Mouse (Mus musculus) A20 (cell line): ENCODE measurements around the gene Tent4b.
"Not testable (repeated sequence)": the region's sequence is repeated elsewhere in the genome, so short reads cannot be mapped to it uniquely, and the experiment has no call there.

ENCODE experiments used
- DNase-seq: peaks from one replicate; pipeline ENCODE4 v3.0.0-alpha.2; 2011; ENCODE audit warnings: low read depth, low spot score

The Tent4b gene

DNA sequence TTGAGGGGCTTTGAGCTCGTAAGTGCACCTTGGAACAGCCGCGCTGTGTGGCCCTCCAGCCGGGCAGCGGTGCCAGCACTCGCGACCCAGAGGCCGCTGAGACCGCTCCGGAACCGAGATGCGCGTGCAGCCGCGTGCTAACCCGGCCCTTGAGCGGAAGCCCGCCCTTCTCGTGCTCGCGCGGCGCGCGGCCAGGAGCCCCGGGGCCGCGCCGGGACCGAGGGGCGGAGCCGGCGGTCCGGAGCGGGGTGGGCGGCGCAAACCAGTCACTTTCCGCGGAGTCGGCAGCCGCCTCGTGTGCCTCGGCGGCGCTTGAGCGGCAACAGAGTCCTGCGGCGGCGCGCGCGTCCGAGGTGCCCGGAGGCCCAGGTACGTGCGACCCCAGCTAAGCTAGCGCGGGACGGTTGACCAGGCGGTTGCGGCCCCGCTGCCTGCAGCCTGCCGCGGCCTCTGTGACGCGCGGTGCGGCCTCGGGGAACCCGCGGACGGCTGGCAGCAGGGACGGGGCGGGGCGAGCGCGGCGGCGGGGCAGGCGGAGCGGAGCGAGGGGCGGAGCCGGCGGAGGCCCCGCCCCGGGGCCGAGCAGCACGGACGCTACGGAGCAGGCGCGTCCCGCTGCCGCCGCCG, at the start of gene Tent4b:
Tent4b (plus strand) TSS at position 269 of the 627 bp plus-strand sequence.
- peak; percentile 96 for DNase-seq

DNA sequence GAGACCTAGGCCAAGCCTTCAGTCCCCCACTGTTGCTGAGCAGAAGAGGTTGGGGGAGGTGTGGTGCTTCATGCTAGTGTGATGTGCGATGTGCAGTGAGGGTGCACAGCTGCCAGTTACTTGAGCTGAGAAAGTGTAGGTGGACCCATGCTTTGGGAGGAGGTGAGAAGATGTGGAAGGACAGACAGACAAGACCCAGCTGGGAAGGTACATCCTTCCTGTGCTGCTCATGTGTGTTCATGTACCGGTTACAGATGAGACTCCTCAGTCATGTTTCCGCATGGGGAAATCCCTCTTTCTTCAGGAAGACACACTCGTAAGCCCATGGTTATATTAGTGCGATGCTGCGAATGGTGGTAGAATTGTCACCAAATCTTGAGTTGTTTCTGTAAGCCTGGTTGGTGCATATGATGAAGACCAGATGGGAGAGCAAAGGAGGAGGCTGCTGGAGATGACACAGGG, 48.1 kb upstream of the Tent4b start:
- DNase-seq: no peak

DNA sequence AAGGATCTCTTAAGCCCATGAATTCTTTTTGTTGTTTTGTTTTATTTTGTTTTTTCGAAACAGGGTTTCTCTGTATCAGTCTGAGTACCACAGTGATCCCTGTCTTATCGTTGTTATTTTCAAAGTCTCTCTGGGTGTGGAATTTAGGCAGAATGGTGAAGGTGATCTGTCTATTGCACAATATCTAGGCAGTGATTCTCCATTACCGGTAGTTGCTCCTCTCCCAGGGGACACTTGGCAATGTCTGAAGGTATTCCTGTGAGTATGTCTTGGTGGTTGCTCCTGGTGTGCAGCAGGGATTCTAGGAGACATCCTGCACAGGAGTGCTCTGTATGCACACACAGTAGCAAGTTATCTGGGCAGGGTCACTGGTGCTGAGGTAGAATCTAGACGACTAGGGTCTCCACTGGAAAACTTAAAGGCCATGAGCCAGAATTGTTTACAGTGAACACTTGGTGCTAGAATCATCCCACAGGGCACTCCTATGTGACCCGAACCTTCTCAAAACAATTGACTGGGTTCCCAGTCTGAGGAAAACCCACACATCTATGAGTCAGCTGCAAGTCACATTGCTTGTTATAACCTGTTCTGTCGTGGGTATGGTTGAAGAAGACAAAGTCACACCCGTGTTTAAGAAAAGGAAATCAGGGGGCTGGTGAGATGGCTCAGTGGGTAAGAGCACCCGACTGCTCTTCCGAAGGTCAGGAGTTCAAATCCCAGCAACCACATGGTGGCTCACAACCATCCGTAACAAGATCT, 38.6 kb upstream of the Tent4b start:
- no peak for DNase-seq

DNA sequence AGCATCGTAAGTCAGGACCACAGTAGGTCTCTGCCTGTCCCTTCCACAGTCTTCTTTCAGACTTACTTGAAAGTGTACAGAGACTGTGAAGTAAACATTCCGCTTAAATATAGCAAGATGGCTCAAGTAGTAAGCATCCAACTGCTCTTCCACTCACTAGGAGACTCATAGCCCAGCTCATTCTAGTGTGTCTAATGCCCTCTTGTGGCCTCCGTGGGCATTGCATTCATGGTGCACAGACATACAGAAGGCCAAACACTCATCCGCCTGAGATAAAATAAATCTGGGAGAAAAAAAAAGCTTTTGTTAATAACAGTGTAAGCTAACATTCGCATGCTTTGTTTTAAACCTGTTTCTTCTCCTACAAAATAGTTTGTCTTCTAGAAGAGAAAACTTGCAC, 37.6 kb upstream of the Tent4b start:
- DNase-seq: peak; percentile 64

GRCm38 (mm10) chr8:88175264-88175663, 23.7 kb upstream of the Tent4b start:
- DNase-seq: no peak

DNA sequence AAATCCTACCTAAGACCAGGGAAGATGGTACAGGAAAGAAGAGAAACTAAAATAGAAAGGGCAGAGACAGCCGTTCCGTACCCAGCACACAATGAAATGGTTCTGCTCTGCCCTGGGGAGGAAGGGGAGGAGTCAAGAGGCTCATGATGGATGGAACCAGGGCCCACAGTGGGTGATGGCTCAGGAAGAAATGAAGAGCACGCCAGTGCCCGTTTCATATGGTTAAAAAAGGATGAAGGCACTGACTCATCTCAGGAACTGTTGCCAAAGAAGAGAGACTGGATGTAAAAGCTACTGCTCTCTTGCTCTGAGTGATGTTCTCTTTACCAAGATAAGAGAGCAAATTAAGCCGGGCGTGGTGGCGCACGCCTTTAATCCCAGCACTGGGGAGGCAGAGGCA, 21.7 kb upstream of the Tent4b start:
- no peak for DNase-seq

GRCm38 (mm10) chr8:88183121-88183520, 15.9 kb upstream of the Tent4b start:
- peak; percentile 69 for DNase-seq

DNA sequence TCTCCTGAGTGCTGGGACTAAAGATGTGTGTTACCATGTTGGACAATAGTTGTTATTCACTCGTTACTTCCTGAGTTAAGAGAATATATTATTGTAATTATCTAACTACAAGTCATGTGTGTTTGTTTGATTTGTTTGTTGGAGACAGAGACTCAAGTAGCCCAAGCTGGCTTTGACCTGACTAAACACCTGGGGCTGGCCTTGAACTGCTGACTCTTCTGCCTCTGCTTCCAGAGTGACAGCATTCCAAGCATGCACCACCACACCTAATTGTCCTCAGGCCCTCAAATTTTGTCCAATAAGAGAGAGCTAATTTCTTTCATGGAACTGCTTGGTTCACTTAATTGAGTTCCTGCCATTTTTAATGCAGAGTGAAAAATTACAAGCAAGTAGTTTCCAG, 14.1 kb upstream of the Tent4b start:
- DNase-seq: no peak

DNA sequence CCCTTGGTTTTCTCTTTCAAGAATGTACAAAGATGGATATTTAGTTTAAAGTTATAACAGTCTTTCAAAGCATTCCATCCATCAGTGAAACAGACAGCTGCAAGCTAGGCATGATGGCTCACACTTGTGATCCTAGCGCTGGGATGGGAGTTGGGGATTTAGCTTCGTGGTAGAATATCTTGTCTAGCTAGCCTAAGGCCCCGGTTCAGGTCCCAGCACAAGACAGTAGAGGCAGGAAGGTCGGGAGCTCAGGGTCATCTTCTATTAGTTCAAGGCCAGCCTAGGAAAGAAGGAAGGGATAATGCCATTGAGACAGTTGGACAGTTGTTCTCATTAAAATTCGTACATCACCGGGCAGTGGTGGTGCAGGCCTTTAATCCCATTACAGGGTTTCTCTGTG, 13.3 kb upstream of the Tent4b start:
- no peak for DNase-seq

DNA sequence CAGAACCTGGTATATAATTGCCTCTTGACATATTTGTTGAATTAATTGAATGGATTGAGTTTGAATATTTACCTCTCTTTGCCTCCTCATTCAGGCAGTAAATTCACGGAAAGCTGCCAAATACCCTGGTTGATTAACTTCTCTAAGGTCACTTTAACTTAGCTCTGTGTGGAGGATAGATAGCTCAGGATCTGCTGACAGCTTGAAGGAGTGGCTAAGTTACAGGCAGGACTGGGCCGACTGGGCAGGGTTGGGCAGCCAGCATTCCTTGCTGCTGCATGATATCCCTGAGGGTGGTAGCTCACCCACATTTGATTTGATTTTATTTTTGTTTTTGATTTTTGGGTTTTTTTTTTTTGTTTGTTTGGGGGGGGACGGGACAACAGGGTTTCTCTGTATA, 1.7 kb upstream of the Tent4b start:
- DNase-seq: no peak

GRCm38 (mm10) chr8:88198551-88198944, 465 bp upstream of the Tent4b start:
- no peak for DNase-seq

DNA sequence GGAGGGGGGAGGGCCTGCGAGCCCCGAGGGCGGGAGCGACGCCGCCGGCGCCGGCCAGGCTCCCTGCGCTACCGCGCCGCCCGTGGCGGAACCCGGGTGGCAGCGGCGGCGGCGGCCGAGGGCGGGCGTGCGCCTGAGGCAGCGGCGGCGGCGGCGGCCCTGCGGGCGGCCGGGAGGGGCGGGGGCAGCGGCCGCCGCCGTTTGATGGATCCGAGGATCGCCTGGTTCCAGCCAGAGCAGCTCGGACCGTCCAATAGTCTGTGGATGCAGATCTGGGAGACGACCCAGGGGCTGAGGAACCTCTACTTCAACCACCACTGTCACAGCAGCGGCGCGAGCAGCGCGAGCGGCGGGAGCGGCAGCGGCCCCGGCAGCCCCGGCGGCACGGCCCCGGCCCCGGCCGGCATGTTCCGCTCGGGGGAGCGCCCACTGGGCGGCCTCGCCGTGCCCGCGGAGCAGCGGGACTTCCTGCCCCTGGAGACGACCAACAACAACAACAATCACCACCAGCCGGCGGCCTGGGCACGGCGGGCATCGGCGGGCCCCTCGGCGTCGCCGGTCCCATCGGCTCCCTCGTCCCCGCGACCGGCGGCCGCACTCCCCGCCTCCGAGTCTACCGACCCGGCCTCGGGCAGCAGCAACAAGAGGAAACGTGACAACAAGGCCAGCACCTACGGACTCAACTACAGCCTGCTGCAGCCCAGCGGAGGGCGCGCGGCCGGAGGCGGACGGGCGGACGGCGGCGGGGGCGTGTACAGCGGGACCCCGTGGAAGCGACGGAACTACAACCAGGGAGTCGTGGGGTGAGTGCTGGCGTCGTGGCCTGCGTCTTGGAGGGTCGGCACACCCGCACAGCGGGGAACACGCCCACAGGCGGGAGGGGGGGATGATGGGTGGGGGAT, 938 bp downstream of the Tent4b start:
- peak; percentile 68 for DNase-seq

GRCm38 (mm10) chr8:88200724-88201495, 1.9 kb downstream of the Tent4b start:
- peak; percentile 27 for DNase-seq

GRCm38 (mm10) chr8:88201641-88202040, 2.6 kb downstream of the Tent4b start:
- DNase-seq: no peak

DNA sequence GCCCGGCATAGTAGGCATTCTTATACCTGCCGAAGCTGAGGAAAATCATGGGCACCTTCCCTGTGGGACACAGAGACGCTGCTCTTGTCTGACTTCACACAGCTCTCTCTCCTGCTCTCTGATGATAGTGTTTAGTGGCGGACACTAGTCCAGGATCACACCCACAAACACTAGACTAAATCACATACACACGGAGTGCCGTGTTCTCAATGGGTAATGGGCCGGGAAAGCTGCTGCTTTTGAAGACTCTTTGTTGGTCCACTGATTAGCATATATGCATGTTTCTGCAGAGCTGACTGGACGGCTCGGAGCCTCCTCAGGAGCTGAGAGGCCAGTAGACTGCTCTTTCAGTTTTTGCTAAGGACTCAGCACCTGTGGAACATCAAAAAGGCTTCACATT, 7.0 kb downstream of the Tent4b start:
- no peak for DNase-seq

DNA sequence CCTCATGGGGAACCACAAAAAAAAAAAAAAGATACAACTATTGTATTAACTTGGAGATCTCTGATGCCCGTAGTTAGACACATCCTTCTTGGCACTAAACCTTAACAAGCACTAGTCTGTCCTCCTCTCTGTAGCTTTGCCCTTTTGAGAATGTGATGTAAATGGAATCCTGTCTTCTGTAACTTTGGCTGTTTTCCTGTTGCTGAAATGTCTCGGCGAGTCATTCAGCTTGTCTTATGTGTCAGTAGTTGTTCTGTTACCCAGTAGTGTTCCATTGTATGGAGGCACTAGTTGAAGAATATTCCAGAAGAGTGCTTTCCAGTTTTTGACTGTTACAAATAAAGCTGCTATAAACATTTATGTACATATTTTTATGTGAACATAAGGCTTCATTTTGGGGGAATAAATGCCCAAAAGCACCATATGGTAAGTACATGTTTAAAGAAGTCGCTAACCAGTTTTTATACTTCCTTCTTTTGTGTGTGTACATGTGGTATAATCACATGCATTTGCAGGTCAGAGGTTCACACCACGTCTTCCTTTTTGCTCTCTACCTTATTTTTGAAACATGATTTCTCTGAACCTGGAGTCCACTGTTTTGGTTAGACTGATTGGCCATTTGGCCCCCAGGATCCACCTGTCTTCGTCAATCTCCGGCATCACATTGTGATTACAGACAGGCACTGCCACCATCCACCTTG, 8.3 kb downstream of the Tent4b start:
- no peak for DNase-seq

DNA sequence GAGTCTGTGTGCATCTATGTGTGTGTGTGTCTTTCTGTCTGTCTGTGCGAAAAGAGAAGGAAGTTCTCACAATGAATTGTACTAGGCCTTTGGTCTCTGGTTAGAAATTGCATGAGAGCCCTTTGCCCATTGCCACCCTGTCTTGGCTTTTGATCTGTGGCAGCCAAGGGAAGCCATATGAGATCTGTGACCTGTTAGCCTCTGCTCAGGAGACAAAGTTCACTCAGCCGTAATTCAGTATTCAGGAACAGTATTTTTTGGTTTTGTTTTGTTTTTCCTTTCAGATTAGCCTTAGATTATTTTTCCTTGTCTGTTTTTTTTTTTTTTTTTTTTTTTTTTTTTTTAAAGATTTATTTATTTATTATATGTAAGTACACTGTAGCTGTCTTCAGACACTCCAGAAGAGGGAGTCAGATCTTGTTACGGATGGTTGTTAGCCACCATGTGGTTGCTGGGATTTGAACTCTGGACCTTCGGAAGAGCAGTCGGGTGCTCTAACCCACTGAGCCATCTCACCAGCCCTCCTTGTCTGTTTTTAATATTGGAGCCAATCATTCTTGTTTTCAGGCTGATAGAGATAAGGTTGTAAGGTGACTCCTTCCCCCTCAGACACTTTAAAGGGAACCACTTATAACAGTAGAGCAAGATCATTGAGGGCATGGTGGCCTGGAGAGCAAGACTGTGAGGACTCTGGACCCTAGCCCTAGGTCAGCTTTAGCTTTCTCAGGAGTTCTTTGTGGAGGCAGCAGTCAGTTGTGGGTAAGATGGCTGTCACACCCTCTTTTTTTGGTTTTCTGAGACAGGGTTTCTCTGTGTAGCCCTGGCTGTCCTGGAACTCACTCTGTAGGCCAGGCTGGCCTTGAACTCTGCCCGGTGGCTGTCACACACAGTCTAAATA, 11.2 kb downstream of the Tent4b start:
- DNase-seq: not testable (repeated sequence)

DNA sequence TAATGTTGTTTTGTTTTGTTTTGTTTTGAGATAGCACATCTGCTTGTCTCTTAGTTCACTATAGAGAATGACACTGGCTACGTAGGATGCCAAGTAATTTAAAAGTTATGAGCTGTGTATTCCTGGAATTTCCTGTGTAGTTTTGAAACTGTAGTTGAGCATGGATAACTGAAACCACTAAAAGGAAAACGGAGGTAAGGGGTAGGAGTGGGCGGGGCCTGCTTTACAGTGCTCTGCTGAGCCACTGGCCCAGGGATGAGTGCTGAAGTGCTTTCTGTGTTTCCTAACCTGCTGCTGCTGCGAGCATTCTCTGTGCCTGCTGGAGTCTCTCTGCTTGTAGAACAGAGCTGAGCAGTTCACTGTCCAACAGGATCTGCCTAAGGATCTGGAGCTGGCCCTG, 22.3 kb downstream of the Tent4b start:
- no peak for DNase-seq

- DNase-seq: no peak
These were observed 26.3 kb downstream of the Tent4b start for GRCm38 (mm10) chr8:88225358-88225757.

- DNase-seq: no peak
These were observed 28.8 kb downstream of the Tent4b start for GRCm38 (mm10) chr8:88227851-88228250.
